Mouse (Mus musculus): Measurements from ENCODE around the gene Gnai3.

Gnai3 gene

GRCm38 (mm10) chr3:108145534-108146445, at the start of gene Gnai3:
Gene Gnai3 (minus strand): TSS chr3:108146146.
- peak; percentile 98 for DNase-seq (ENCODE audit: low spot score)

GRCm38 (mm10) chr3:108195287-108195686, 49.3 kb upstream of the Gnai3 start:
- DNase-seq (ENCODE audit: low spot score), result no peak

- DNase-seq (ENCODE audit: low spot score), result no peak
These were observed 47.7 kb upstream of the Gnai3 start for GRCm38 (mm10) chr3:108193686-108194085.

GRCm38 (mm10) chr3:108189897-108190296, 44.0 kb upstream of the Gnai3 start:
- DNase-seq (ENCODE audit: low spot score), result no peak

GRCm38 (mm10) chr3:108188716-108189490, 43.0 kb upstream of the Gnai3 start:
- DNase-seq (ENCODE audit: low spot score), result no peak

GRCm38 (mm10) chr3:108187111-108187795, 41.3 kb upstream of the Gnai3 start:
- no peak for DNase-seq (ENCODE audit: low spot score)

- peak; percentile 67 for DNase-seq (ENCODE audit: low spot score)
These were observed 40.4 kb upstream of the Gnai3 start, which contains the start of gene Amigo1 for GRCm38 (mm10) chr3:108186098-108187047. Gene Amigo1 (plus strand): TSS chr3:108186335.

GRCm38 (mm10) chr3:108185460-108186097, 39.6 kb upstream of the Gnai3 start:
- peak; percentile 33 for DNase-seq (ENCODE audit: low spot score)

- no peak for DNase-seq (ENCODE audit: low spot score)
These were observed 38.8 kb upstream of the Gnai3 start for GRCm38 (mm10) chr3:108184742-108185141.

- no peak for DNase-seq (ENCODE audit: low spot score)
These were observed 34.6 kb upstream of the Gnai3 start for GRCm38 (mm10) chr3:108180514-108180913.

- no peak for DNase-seq (ENCODE audit: low spot score)
These were observed 33.1 kb upstream of the Gnai3 start for GRCm38 (mm10) chr3:108178756-108179715.

GRCm38 (mm10) chr3:108174672-108175531, 29.0 kb upstream of the Gnai3 start:
- DNase-seq (ENCODE audit: low spot score), result no peak

GRCm38 (mm10) chr3:108169199-108169598, 23.3 kb upstream of the Gnai3 start:
- DNase-seq (ENCODE audit: low spot score), result no peak

GRCm38 (mm10) chr3:108167499-108167898, 21.6 kb upstream of the Gnai3 start:
- peak; percentile 41 for DNase-seq (ENCODE audit: low spot score)

- DNase-seq (ENCODE audit: low spot score), result peak; percentile 76
These were observed 20.7 kb upstream of the Gnai3 start for GRCm38 (mm10) chr3:108166486-108167211.

- peak; percentile 71 for DNase-seq (ENCODE audit: low spot score)
These were observed 19.8 kb upstream of the Gnai3 start for GRCm38 (mm10) chr3:108165532-108166315.

GRCm38 (mm10) chr3:108164807-108165206, 18.9 kb upstream of the Gnai3 start:
- DNase-seq (ENCODE audit: low spot score), result peak; percentile 91

All from embryo, embryonic 10 days (tissue).